Mouse (Mus musculus): ENCODE measurements around the gene Stk26. TPM values are rescaled to one million over a fixed set of nuclear protein-coding genes. Genes with fewer than 3 reads are reported as not detected.
A peak's percentile ranks its signal among the peaks of the same experiment; 100 is the strongest.

Stk26 gene
- polyA plus RNA-seq (2015; fragmentation: Nextera tagmentation; extraction: Ambion mirVana) = 0.62 and 0.67 TPM in 2 replicates

DNA sequence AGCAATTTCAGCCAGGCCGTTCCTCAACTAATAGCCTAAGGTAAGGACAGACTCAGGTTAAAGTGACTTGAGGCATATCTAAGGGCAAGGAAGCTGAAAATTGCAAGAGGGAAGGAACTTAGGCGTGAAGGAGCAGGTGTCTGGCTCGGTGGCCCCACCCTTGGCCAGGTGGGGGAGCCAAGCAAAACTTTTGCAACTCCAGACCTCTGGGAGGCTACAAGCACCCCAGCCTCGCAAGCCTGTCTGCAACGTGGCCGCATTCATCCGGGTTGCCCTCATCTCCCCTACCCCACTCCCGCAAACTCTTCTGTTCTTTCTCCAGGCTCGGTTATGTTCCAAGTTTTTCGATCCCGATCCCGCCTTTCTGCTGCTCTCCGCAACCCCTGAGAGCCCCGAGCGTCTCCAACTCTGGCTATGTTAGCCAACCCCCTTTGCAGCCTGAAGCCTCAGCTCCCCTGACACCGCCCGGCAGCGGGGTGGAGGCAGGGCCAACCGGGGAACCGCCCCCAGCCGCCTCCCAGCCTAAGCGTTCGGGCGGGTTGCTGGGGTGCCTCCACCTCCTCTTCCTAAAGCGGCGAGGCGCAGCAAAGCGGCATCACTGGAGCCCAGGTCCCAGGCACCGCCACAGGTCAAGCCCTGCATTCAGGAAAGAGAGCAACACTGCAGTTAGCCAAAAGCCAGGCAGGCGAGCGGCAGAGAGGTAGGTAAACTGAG lies at the start of gene Stk26:
Stk26 (plus strand) TSS at position 201 of the 714 bp plus-strand sequence.
- ATAC-seq (ENCODE audit: low FRiP score, low read depth) = peak; percentile 72
- H3K4me2 ChIP-seq = peak within 1 kb of the TSS; percentile 85
- H3K9ac ChIP-seq = peak within 1 kb of the TSS; percentile 41
- H3K27ac ChIP-seq (replicated peaks) = no peak within 1 kb of the TSS
- peaks cover 6% of the 10 kb centered on the region; the same call in 1 of the 2 replicates for H3K27me3 ChIP-seq
- 0 out of 2 replicates have a peak, but pooled peaks cover 3% of the 10 kb centered on the region for H3K4me1 ChIP-seq (replicated peaks)
- peak within 1 kb of the TSS; percentile 46 for H3K4me3 ChIP-seq
- no peaks in the 10 kb centered on the region for H3K9me3 ChIP-seq
- no peaks in the 10 kb centered on the region for H3K36me3 ChIP-seq
- 28% methylated on average over 31 of the region's 31 CpGs for WGBS

DNA sequence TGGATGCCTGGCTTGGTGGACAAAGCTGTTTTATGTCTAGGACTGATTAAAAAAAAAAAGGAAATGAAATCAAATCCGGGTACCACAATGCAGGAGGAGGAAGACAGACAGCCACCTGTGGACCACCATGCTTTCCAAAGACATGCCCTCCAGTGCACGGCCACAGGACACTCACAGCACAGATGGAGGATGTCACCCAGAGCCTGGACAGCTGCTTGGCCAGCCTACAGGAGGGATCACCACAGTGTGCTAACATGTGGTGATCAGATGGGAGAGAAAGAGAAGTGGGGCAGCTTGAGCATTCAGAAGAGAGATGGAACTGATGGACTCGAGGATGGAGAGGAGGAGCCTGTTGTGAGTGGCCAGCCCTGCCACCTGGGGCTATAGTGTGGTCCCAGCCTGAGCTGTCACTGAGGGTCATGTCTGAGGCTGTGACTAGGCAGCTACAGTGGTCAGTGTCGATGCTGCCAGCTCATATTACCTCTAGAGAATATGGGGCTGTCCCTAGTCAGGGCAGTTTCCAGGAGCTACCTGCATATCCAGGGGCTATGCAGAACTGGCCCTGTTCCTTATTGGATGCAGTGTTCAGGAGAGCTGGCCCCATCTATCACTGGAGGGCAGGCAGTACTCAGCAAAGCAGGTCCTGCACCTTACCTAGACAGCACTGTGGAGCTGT lies 47.7 kb upstream of the Stk26 start:
- Histone ChIP-seq H3K4me3 (no peak overlapping the region), H3K36me3 (no peaks in the 10 kb centered on the region), H3K9me3 (no peaks in the 10 kb centered on the region), H3K4me1 (replicated peaks) (no peaks in the 10 kb centered on the region), H3K4me2 (no peak overlapping the region), H3K27ac (replicated peaks) (no peak overlapping the region), H3K27me3 (no peaks in the 10 kb centered on the region), H3K9ac (no peak overlapping the region)
- no peak for ATAC-seq (ENCODE audit: low FRiP score, low read depth)
- WGBS = 54% methylated on average over 4 of the region's 4 CpGs

DNA sequence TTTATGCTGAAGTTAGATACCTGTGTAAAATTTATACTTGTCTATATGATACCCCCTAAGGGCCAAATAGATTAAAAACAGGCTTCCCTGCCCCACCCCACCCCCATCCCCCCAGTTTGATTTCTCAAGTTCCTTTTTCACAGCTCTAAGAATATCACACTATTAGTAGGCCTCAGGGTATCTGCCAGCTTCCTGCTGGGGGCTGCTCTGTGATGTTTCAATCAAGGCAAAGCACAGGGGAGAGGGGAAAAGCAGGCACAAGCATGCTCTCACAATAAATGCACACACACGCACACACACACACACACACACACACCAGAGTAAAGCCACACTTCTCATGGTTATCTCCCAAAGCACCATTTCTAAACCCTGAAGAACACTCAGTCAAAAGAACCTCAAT lies 43.0 kb upstream of the Stk26 start:
- Histone ChIP-seq H3K9me3 (no peaks in the 10 kb centered on the region), H3K36me3 (no peaks in the 10 kb centered on the region), H3K4me1 (replicated peaks) (no peaks in the 10 kb centered on the region), H3K27ac (replicated peaks) (no peak overlapping the region), H3K27me3 (no peaks in the 10 kb centered on the region), H3K4me3 (no peak overlapping the region), H3K4me2 (no peak overlapping the region), H3K9ac (no peak overlapping the region)
- no peak for ATAC-seq (ENCODE audit: low FRiP score, low read depth)
- WGBS = 69% methylated on average over 1 of the region's 1 CpGs

DNA sequence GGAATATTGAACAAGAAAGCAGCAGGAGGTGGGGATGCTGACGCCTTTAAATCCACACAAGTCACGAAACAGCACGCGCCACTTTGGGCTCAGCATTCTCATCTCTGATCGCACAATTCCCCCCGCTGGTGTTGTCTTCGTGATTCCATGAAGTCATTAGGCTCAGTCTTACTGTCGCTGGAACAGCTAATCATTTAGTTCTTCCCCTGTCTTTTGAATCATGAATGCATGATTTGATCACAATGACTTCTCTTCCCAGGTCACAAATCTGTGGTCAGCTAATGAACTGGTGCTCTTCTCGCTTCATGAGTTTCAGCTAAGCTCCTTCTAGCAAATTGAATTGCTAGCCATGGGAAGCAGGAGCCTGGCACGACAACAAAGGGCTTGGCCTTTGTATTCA lies 42.3 kb upstream of the Stk26 start:
- no peak for ATAC-seq (ENCODE audit: low FRiP score, low read depth)
- 0 out of 2 replicates have a peak, but pooled peaks cover 2% of the 10 kb centered on the region for H3K27me3 ChIP-seq
- H3K9me3 ChIP-seq = no peaks in the 10 kb centered on the region
- 25% methylated on average over 10 of the region's 10 CpGs for WGBS
- no peak overlapping the region for H3K4me3 ChIP-seq
- no peaks in the 10 kb centered on the region for H3K36me3 ChIP-seq
- no peak overlapping the region for H3K9ac ChIP-seq
- H3K27ac ChIP-seq (replicated peaks) = no peak overlapping the region
- H3K4me2 ChIP-seq = peak overlapping the region; percentile 15; the same call in 1 of the 2 replicates
- no peaks in the 10 kb centered on the region for H3K4me1 ChIP-seq (replicated peaks)

DNA sequence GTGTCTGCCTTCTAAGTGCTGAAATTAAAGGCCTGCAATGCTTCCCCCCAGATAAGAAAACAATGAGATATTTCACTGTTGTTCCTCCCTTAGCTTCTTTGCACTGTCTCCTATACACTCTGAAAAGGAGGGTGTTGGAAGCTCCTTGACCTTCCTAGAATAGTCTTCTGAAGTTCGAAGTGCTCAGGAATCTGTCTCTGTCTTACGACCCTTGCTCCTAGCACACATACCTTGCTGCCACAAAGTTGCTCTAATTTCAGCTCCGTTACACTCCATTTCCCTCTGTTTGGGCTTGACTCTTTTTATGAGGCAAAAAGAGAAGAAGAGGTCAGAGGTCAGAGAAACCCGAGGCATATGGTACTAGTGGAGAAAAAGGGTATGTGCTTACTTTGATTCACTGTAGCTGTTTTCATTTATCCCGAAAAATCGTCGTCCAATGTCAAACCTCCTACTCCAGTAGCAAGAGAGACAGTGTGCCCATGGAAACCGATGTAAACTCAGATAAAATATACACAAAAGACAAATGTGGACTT lies 41.1 kb upstream of the Stk26 start:
- Histone ChIP-seq H3K4me2 (no peak overlapping the region), H3K9me3 (no peaks in the 10 kb centered on the region), H3K4me3 (no peak overlapping the region), H3K27me3 (0 out of 2 replicates have a peak, but pooled peaks cover 3% of the 10 kb centered on the region), H3K4me1 (replicated peaks) (no peaks in the 10 kb centered on the region), H3K9ac (no peak overlapping the region), H3K36me3 (no peaks in the 10 kb centered on the region), H3K27ac (replicated peaks) (no peak overlapping the region)
- WGBS = 57% methylated on average over 8 of the region's 8 CpGs
- no peak for ATAC-seq (ENCODE audit: low FRiP score, low read depth)

DNA sequence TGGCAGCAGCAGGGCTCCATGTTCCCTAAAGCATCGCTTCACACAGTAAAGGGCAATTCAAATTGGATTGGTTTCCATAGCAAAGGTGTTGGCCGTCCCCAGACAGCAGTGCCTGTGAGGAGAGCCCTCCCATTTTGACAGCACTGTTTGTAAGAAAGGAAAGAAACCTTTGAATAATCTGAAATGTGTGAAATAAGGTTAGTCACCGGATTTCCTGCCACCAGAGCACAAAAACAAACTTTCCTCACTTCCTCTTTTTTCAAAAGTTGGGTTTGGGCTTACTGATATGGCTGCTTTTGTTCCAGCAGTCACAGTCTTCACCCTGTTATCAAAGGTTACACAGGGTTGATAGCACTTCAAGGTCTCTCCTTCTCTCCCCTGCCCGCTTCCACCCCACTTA lies 35.2 kb upstream of the Stk26 start:
- no peaks in the 10 kb centered on the region for H3K36me3 ChIP-seq
- H3K4me2 ChIP-seq = no peak overlapping the region
- H3K9me3 ChIP-seq = no peaks in the 10 kb centered on the region
- H3K4me1 ChIP-seq (replicated peaks) = no peaks in the 10 kb centered on the region
- H3K27me3 ChIP-seq = 0 out of 2 replicates have a peak, but pooled peaks cover 5% of the 10 kb centered on the region
- no peak overlapping the region for H3K27ac ChIP-seq (replicated peaks)
- 46% methylated on average over 4 of the region's 4 CpGs for WGBS
- ATAC-seq (ENCODE audit: low FRiP score, low read depth) = no peak
- H3K9ac ChIP-seq = no peak overlapping the region
- H3K4me3 ChIP-seq = no peak overlapping the region

DNA sequence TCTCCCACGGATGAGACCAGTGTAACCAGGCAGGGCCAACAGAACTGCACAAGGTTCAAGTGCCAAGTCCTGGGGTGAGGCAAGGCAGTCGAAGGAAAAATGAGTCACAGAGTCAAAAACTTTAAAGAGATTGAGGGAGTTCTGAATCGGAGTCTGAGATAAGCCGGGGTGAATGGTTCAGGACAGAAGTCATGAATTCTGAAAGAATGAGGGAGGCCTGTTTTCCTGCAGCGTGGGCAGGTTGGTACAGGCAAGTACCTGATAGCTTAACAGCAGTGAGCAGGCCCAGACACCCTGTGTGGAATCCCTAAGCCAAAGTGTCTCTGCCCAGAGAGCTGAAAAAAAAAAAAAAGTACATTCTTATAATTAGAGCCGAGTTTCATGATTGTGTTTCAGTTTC lies 17.0 kb upstream of the Stk26 start:
- ATAC-seq (ENCODE audit: low FRiP score, low read depth) = no peak
- WGBS = 80% methylated on average over 6 of the region's 6 CpGs
- Histone ChIP-seq H3K27ac (replicated peaks) (no peak overlapping the region), H3K27me3 (no peaks in the 10 kb centered on the region), H3K9me3 (no peaks in the 10 kb centered on the region), H3K4me1 (replicated peaks) (no peaks in the 10 kb centered on the region), H3K9ac (no peak overlapping the region), H3K4me2 (no peak overlapping the region), H3K36me3 (no peaks in the 10 kb centered on the region), H3K4me3 (no peak overlapping the region)

DNA sequence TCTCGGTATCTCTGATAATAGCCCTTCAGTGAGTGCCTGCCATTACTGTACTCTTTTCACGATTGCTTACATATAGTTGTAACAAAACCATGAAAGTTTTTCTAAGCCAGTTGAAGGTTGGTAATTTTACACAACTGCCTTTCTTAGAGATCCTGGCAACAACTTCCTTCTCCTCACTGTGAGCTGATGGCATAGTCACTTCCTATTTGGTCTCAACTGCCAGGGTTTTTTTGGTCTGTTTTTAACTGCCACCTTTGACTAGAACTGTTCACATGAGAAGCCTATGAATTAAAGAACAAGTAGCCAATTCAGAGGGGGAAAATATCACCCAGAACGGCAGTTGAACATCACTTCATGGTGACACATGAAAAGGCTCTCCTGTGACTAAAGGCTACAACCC lies 5.3 kb upstream of the Stk26 start:
- H3K4me3 ChIP-seq = no peak overlapping the region
- 76% methylated on average over 3 of the region's 3 CpGs for WGBS
- no peak overlapping the region for H3K4me2 ChIP-seq
- H3K4me1 ChIP-seq (replicated peaks) = no peaks in the 10 kb centered on the region
- H3K36me3 ChIP-seq = no peaks in the 10 kb centered on the region
- no peak for ATAC-seq (ENCODE audit: low FRiP score, low read depth)
- no peak overlapping the region for H3K9ac ChIP-seq
- H3K9me3 ChIP-seq = no peaks in the 10 kb centered on the region
- H3K27ac ChIP-seq (replicated peaks) = no peak overlapping the region
- H3K27me3 ChIP-seq = 0 out of 2 replicates have a peak, but pooled peaks cover 3% of the 10 kb centered on the region

DNA sequence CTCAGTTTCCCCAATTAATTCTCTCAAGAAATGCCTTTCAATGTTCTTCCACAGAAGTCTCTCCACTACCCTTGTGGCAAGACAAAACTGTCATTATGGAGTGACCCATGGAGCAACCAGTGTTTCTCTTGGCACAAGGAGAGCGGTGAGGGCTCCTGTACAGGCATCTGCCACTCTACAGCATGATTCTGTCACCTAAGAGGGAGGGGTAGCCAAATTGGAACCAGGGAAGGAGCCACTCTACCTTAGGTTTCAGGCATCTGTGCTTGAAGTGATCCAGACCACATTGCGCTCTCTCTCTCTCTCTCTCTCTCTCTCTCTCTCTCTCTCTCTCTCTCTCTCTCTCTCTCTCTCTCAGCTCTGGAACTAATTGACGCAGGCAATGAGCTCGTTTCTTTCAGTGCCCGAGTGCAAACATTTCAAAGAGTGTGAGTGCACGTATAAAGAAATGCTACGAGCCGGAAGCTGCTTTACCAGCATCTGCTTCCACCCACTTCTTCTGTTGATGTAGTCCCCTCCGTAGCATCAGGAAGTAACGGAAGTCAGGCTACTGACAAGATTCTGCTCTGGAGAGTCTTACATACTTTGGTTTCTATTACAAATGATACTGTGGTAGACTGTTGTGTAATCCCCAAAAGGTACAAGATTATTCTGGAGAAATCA lies 4.7 kb upstream of the Stk26 start:
- no peaks in the 10 kb centered on the region for H3K9me3 ChIP-seq
- 69% methylated on average over 10 of the region's 10 CpGs for WGBS
- H3K27ac ChIP-seq (replicated peaks) = no peak overlapping the region
- H3K27me3 ChIP-seq = 0 out of 2 replicates have a peak, but pooled peaks cover 3% of the 10 kb centered on the region
- H3K9ac ChIP-seq = no peak overlapping the region
- ATAC-seq (ENCODE audit: low FRiP score, low read depth) = no peak
- H3K4me2 ChIP-seq = no peak overlapping the region
- no peak overlapping the region for H3K4me3 ChIP-seq
- H3K36me3 ChIP-seq = no peaks in the 10 kb centered on the region
- 0 out of 2 replicates have a peak, but pooled peaks cover 3% of the 10 kb centered on the region for H3K4me1 ChIP-seq (replicated peaks)

DNA sequence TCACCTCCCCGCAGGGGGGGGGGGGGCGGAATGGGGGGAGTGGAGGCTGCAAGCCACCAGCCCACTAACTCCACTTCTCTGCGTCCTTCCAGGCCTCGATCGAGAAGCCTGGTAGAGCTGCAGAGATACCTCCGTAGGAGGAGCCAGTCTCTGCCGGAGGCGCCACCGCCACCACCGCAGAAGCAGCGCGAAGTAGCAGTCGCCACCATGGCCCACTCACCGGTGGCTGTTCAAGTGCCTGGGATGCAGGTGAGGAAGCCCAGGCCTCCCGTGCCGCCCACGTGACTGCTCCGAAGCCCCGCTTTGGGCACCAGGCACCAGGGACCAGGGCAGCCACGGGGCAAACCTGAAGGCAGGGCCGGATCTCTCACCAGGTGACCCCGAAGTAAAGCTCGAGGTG lies 740 bp downstream of the Stk26 start:
- peaks cover 6% of the 10 kb centered on the region; the same call in 1 of the 2 replicates for H3K27me3 ChIP-seq
- H3K4me3 ChIP-seq = peak overlapping the region; percentile 46
- no peaks in the 10 kb centered on the region for H3K9me3 ChIP-seq
- 24% methylated on average over 21 of the region's 23 CpGs for WGBS
- no peak overlapping the region for H3K27ac ChIP-seq (replicated peaks)
- H3K4me2 ChIP-seq = peak overlapping the region; percentile 85
- peak; percentile 72; the same call in 1 of the 2 replicates for ATAC-seq (ENCODE audit: low FRiP score, low read depth)
- H3K9ac ChIP-seq = peak overlapping the region; percentile 41; the same call in 1 of the 2 replicates
- H3K36me3 ChIP-seq = no peaks in the 10 kb centered on the region
- H3K4me1 ChIP-seq (replicated peaks) = 0 out of 2 replicates have a peak, but pooled peaks cover 3% of the 10 kb centered on the region

DNA sequence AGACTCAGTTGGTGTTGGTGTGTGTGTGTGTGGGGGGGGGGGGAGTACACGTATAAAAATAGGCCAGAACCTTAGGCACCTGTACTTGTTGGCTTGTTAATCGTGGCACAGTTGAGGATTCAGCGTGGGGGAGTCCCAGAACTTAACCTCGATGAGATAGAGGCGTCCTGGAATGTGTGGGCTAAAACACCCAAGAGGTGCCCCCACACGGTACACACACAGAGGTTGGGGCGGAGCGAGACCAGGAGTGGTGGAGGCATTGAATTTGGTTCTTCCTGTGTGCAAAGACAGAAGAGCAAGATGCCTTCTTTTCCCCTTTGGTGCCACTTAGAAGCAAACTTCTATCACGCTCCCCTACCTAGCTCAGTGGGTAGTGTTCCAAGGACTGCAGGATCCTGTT lies 1.2 kb downstream of the Stk26 start:
- Histone ChIP-seq H3K4me3 (peak overlapping the region; percentile 46; the same call in 1 of the 2 replicates), H3K27me3 (peaks cover 6% of the 10 kb centered on the region; the same call in 1 of the 2 replicates), H3K9ac (no peak overlapping the region), H3K27ac (replicated peaks) (no peak overlapping the region), H3K4me2 (peak overlapping the region; percentile 85), H3K4me1 (replicated peaks) (0 out of 2 replicates have a peak, but pooled peaks cover 3% of the 10 kb centered on the region), H3K9me3 (no peaks in the 10 kb centered on the region), H3K36me3 (no peaks in the 10 kb centered on the region)
- no peak for ATAC-seq (ENCODE audit: low FRiP score, low read depth)
- 42% methylated on average over 9 of the region's 9 CpGs for WGBS
